Mouse (Mus musculus): ENCODE data around the gene Elfn2.

Gene Elfn2

GRCm38 (mm10) chr15:78720532-78720931, 2.0 kb upstream of the Elfn2 start:
- DNase-seq (ENCODE audit: low read depth, low spot score), result no peak

GRCm38 (mm10) chr15:78720094-78720493, 1.5 kb upstream of the Elfn2 start:
- DNase-seq (ENCODE audit: low read depth, low spot score), result peak; percentile 80

- no peak for DNase-seq (ENCODE audit: low read depth, low spot score)
Observed at GRCm38 (mm10) chr15:78719416-78719815, 845 bp upstream of the Elfn2 start.

GRCm38 (mm10) chr15:78716936-78717335, 1.6 kb downstream of the Elfn2 start:
- DNase-seq (ENCODE audit: low read depth, low spot score), result no peak

GRCm38 (mm10) chr15:78715856-78716255, 2.7 kb downstream of the Elfn2 start:
- no peak for DNase-seq (ENCODE audit: low read depth, low spot score)

- DNase-seq (ENCODE audit: low read depth, low spot score), result no peak
Observed at GRCm38 (mm10) chr15:78713751-78714150, 4.8 kb downstream of the Elfn2 start.

- DNase-seq (ENCODE audit: low read depth, low spot score), result peak; percentile 59
Observed at GRCm38 (mm10) chr15:78712335-78713258, 6.0 kb downstream of the Elfn2 start.

- DNase-seq (ENCODE audit: low read depth, low spot score), result no peak
Observed at GRCm38 (mm10) chr15:78711935-78712334, 6.6 kb downstream of the Elfn2 start.

GRCm38 (mm10) chr15:78710634-78711033, 7.9 kb downstream of the Elfn2 start:
- no peak for DNase-seq (ENCODE audit: low read depth, low spot score)

GRCm38 (mm10) chr15:78709767-78710166, 8.8 kb downstream of the Elfn2 start:
- DNase-seq (ENCODE audit: low read depth, low spot score), result peak; percentile 43

GRCm38 (mm10) chr15:78706630-78707029, 11.9 kb downstream of the Elfn2 start:
- DNase-seq (ENCODE audit: low read depth, low spot score), result no peak

- DNase-seq (ENCODE audit: low read depth, low spot score), result no peak
Observed at GRCm38 (mm10) chr15:78704824-78705223, 13.7 kb downstream of the Elfn2 start.

GRCm38 (mm10) chr15:78704007-78704406, 14.6 kb downstream of the Elfn2 start:
- no peak for DNase-seq (ENCODE audit: low read depth, low spot score)

GRCm38 (mm10) chr15:78700420-78700819, 18.2 kb downstream of the Elfn2 start:
- DNase-seq (ENCODE audit: low read depth, low spot score), result no peak

GRCm38 (mm10) chr15:78699513-78699912, 19.1 kb downstream of the Elfn2 start:
- DNase-seq (ENCODE audit: low read depth, low spot score), result no peak

- DNase-seq (ENCODE audit: low read depth, low spot score), result no peak
Observed at GRCm38 (mm10) chr15:78698491-78699135, 20.0 kb downstream of the Elfn2 start.

- DNase-seq (ENCODE audit: low read depth, low spot score), result no peak
Observed at GRCm38 (mm10) chr15:78698084-78698483, 20.5 kb downstream of the Elfn2 start.

- DNase-seq (ENCODE audit: low read depth, low spot score), result no peak
Observed at GRCm38 (mm10) chr15:78695745-78696144, 22.8 kb downstream of the Elfn2 start.

- no peak for DNase-seq (ENCODE audit: low read depth, low spot score)
Observed at GRCm38 (mm10) chr15:78692505-78692904, 26.1 kb downstream of the Elfn2 start.

- DNase-seq (ENCODE audit: low read depth, low spot score), result no peak
Observed at GRCm38 (mm10) chr15:78690716-78691115, 27.9 kb downstream of the Elfn2 start.

GRCm38 (mm10) chr15:78686910-78687309, 31.7 kb downstream of the Elfn2 start:
- no peak for DNase-seq (ENCODE audit: low read depth, low spot score)

- peak; percentile 36 for DNase-seq (ENCODE audit: low read depth, low spot score)
Observed at GRCm38 (mm10) chr15:78684111-78684510, 34.5 kb downstream of the Elfn2 start.

GRCm38 (mm10) chr15:78683474-78683873, 35.1 kb downstream of the Elfn2 start:
- DNase-seq (ENCODE audit: low read depth, low spot score), result no peak
